Mouse (Mus musculus) neural tube, embryonic 15.5 days (tissue): ENCODE results near the gene Oxa1l. TPM values are rescaled to one million over a fixed set of nuclear protein-coding genes. Genes with fewer than 3 reads are reported as not detected.

Source experiments
- ATAC-seq: fragments of 200-750 bp; cut with Nextera tagmentation; 2 replicates; pipeline ENCODE4 v1.8.0; 2017; ENCODE audit warnings: mild to moderate bottlenecking, moderate TSS enrichment, moderate library complexity; ENCODE audit not compliant: low FRiP score
- H3K27ac ChIP-seq: fragments of 300-500 bp; sonication (generic); replicated peaks from 2 replicates; pipeline ENCODE4 v1.5.1; 2015; ENCODE audit warnings: mild to moderate bottlenecking, inconsistent platforms
- H3K27me3 ChIP-seq: fragments of 300-500 bp; sonication (generic); replicated peaks from 2 replicates; pipeline ENCODE4 v1.6.1; 2015; ENCODE audit warnings: inconsistent platforms
- H3K36me3 ChIP-seq: fragments of 300-500 bp; sonication (generic); 2 replicates; pipeline ENCODE4 v1.6.1; 2015; ENCODE audit warnings: inconsistent platforms
- H3K4me1 ChIP-seq: fragments of 300-500 bp; sonication (generic); 2 replicates; pipeline ENCODE4 v1.6.1; 2015; ENCODE audit warnings: inconsistent platforms
- H3K4me2 ChIP-seq: fragments of 300-500 bp; sonication (generic); 2 replicates; pipeline ENCODE4 v1.6.1; 2015; ENCODE audit warnings: inconsistent platforms, mild to moderate bottlenecking, moderate library complexity
- H3K4me3 ChIP-seq: fragments of 300-500 bp; sonication (generic); replicated peaks from 2 replicates; pipeline ENCODE4 v1.5.1; 2015; ENCODE audit warnings: mild to moderate bottlenecking, inconsistent platforms
- H3K9ac ChIP-seq: fragments of 300-500 bp; sonication (generic); replicated peaks from 2 replicates; pipeline ENCODE4 v1.6.1; 2015; ENCODE audit warnings: mild to moderate bottlenecking, inconsistent platforms
- H3K9me3 ChIP-seq: fragments of 300-500 bp; sonication (generic); replicated peaks from 2 replicates; pipeline ENCODE4 v1.6.1; 2016; ENCODE audit warnings: inconsistent platforms
- WGBS: fragments of 180-500 bp; shearing (Covaris S2); methylation state at CpG from one replicate; pipeline ENCODE4 v1.1.7; 2015; ENCODE audit warnings: mixed read lengths; 5-methylcytosine and 5-hydroxymethylcytosine counted together
- polyA plus RNA-seq: library from polyadenylated mRNA; unstranded; fragments of >200 nt; fragmentation: Nextera tagmentation; extraction: Ambion mirVana; gene quantifications from 2 replicates; pipeline ENCODE4 v1.2.1, GENCODE M21; 2015

Oxa1l gene
- polyA plus RNA-seq, 1 experiment from 2014 or later, result 61.3 TPM

- Histone ChIP-seq H3K9ac (no peak overlapping the region), H3K27me3 (no peaks in the 10 kb centered on the region), H3K9me3 (no peaks in the 10 kb centered on the region), H3K27ac (no peak overlapping the region), H3K4me3 (no peak overlapping the region), H3K4me2 (no peak overlapping the region), H3K36me3 (peaks cover 7% of the 10 kb centered on the region; the same call in 1 of the 2 replicates), H3K4me1 (no peaks in the 10 kb centered on the region)
- ATAC-seq, result no peak
- WGBS, result 76% methylated on average over 3 of the region's 3 CpGs
Measured at GRCm38 (mm10) chr14:54375916-54376315, 15.3 kb downstream of the Oxa1l start.

GRCm38 (mm10) chr14:54377166-54377565, 16.5 kb downstream of the Oxa1l start:
- no peak overlapping the region for H3K27ac ChIP-seq
- no peak overlapping the region for H3K9ac ChIP-seq
- ATAC-seq, result no peak
- no peaks in the 10 kb centered on the region for H3K27me3 ChIP-seq
- no peaks in the 10 kb centered on the region for H3K4me1 ChIP-seq
- H3K4me3 ChIP-seq, result no peak overlapping the region
- H3K9me3 ChIP-seq, result no peaks in the 10 kb centered on the region
- no peak overlapping the region for H3K4me2 ChIP-seq
- 91% methylated on average over 6 of the region's 6 CpGs for WGBS
- 0 out of 2 replicates have a peak, but pooled peaks cover 3% of the 10 kb centered on the region for H3K36me3 ChIP-seq

GRCm38 (mm10) chr14:54379571-54379970, 18.9 kb downstream of the Oxa1l start:
- Histone ChIP-seq H3K4me1 (no peaks in the 10 kb centered on the region; the same call in 1 of the 2 replicates), H3K27ac (no peak overlapping the region), H3K4me2 (no peak overlapping the region), H3K27me3 (no peaks in the 10 kb centered on the region), H3K4me3 (no peak overlapping the region), H3K9ac (no peak overlapping the region), H3K9me3 (no peaks in the 10 kb centered on the region), H3K36me3 (no peaks in the 10 kb centered on the region)
- 59% methylated on average over 13 of the region's 13 CpGs for WGBS
- ATAC-seq, result no peak

GRCm38 (mm10) chr14:54380616-54381015, 20.0 kb downstream of the Oxa1l start:
- Histone ChIP-seq H3K27ac (no peak overlapping the region), H3K4me3 (no peak overlapping the region), H3K4me2 (no peak overlapping the region), H3K36me3 (no peaks in the 10 kb centered on the region), H3K9me3 (no peaks in the 10 kb centered on the region), H3K4me1 (no peaks in the 10 kb centered on the region; the same call in 1 of the 2 replicates), H3K27me3 (no peaks in the 10 kb centered on the region), H3K9ac (no peak overlapping the region)
- WGBS, result 70% methylated on average over 4 of the region's 4 CpGs
- no peak for ATAC-seq

- Histone ChIP-seq H3K4me1 (no peaks in the 10 kb centered on the region; the same call in 1 of the 2 replicates), H3K36me3 (no peaks in the 10 kb centered on the region), H3K27me3 (no peaks in the 10 kb centered on the region), H3K9me3 (no peaks in the 10 kb centered on the region), H3K9ac (no peak overlapping the region), H3K4me2 (no peak overlapping the region), H3K4me3 (no peak overlapping the region), H3K27ac (no peak overlapping the region)
- no peak for ATAC-seq
- WGBS, result 74% methylated on average over 10 of the region's 10 CpGs
Measured at GRCm38 (mm10) chr14:54381816-54382215, 21.2 kb downstream of the Oxa1l start.

- Histone ChIP-seq H3K27me3 (no peaks in the 10 kb centered on the region), H3K9me3 (no peaks in the 10 kb centered on the region), H3K27ac (no peak overlapping the region), H3K4me3 (no peak overlapping the region), H3K4me1 (no peaks in the 10 kb centered on the region; the same call in 1 of the 2 replicates), H3K36me3 (no peaks in the 10 kb centered on the region), H3K4me2 (no peak overlapping the region), H3K9ac (no peak overlapping the region)
- 33% methylated on average over 9 of the region's 9 CpGs for WGBS
- no peak for ATAC-seq
Measured at GRCm38 (mm10) chr14:54382641-54383040, 22.0 kb downstream of the Oxa1l start.

- Histone ChIP-seq H3K4me2 (no peak overlapping the region), H3K4me1 (no peaks in the 10 kb centered on the region; the same call in 1 of the 2 replicates), H3K9ac (no peak overlapping the region), H3K27ac (no peak overlapping the region), H3K9me3 (no peaks in the 10 kb centered on the region), H3K36me3 (no peaks in the 10 kb centered on the region), H3K27me3 (no peaks in the 10 kb centered on the region), H3K4me3 (no peak overlapping the region)
- no peak; the same call in 1 of the 2 replicates for ATAC-seq
- WGBS, result 60% methylated on average over 4 of the region's 4 CpGs
Measured at GRCm38 (mm10) chr14:54383355-54383771, 22.7 kb downstream of the Oxa1l start.

- 93% methylated on average over 8 of the region's 8 CpGs for WGBS
- H3K4me1 ChIP-seq, result no peaks in the 10 kb centered on the region; the same call in 1 of the 2 replicates
- no peak overlapping the region for H3K4me2 ChIP-seq
- no peak overlapping the region for H3K9ac ChIP-seq
- ATAC-seq, result no peak
- no peak overlapping the region for H3K4me3 ChIP-seq
- H3K9me3 ChIP-seq, result no peaks in the 10 kb centered on the region
- H3K27me3 ChIP-seq, result no peaks in the 10 kb centered on the region
- no peaks in the 10 kb centered on the region for H3K36me3 ChIP-seq
- no peak overlapping the region for H3K27ac ChIP-seq
Measured at GRCm38 (mm10) chr14:54384396-54384795, 23.8 kb downstream of the Oxa1l start.

- Histone ChIP-seq H3K9ac (no peak overlapping the region), H3K9me3 (no peaks in the 10 kb centered on the region), H3K27ac (no peak overlapping the region), H3K4me2 (no peak overlapping the region), H3K36me3 (no peaks in the 10 kb centered on the region), H3K4me1 (no peaks in the 10 kb centered on the region; the same call in 1 of the 2 replicates), H3K27me3 (no peaks in the 10 kb centered on the region), H3K4me3 (no peak overlapping the region)
- ATAC-seq, result no peak
- 92% methylated on average over 7 of the region's 7 CpGs for WGBS
Measured at GRCm38 (mm10) chr14:54385968-54386618, 25.5 kb downstream of the Oxa1l start.

GRCm38 (mm10) chr14:54387546-54387945, 26.9 kb downstream of the Oxa1l start:
- Histone ChIP-seq H3K36me3 (no peaks in the 10 kb centered on the region), H3K27me3 (no peaks in the 10 kb centered on the region), H3K9me3 (no peaks in the 10 kb centered on the region), H3K4me1 (no peaks in the 10 kb centered on the region; the same call in 1 of the 2 replicates), H3K4me3 (no peak overlapping the region), H3K27ac (no peak overlapping the region), H3K9ac (no peak overlapping the region), H3K4me2 (no peak overlapping the region)
- no peak for ATAC-seq
- WGBS, result 71% methylated on average over 6 of the region's 6 CpGs

GRCm38 (mm10) chr14:54390843-54391242, 30.2 kb downstream of the Oxa1l start:
- Histone ChIP-seq H3K9ac (no peak overlapping the region), H3K4me2 (no peak overlapping the region), H3K4me1 (no peaks in the 10 kb centered on the region), H3K9me3 (no peaks in the 10 kb centered on the region), H3K27ac (no peak overlapping the region), H3K4me3 (no peak overlapping the region), H3K36me3 (no peaks in the 10 kb centered on the region), H3K27me3 (no peaks in the 10 kb centered on the region)
- 29% methylated on average over 6 of the region's 6 CpGs for WGBS
- ATAC-seq, result no peak

- 86% methylated on average over 3 of the region's 3 CpGs for WGBS
- no peak overlapping the region for H3K4me3 ChIP-seq
- no peak overlapping the region for H3K27ac ChIP-seq
- H3K4me2 ChIP-seq, result no peak overlapping the region
- H3K4me1 ChIP-seq, result no peaks in the 10 kb centered on the region
- no peaks in the 10 kb centered on the region for H3K36me3 ChIP-seq
- no peaks in the 10 kb centered on the region for H3K27me3 ChIP-seq
- ATAC-seq, result no peak
- H3K9me3 ChIP-seq, result no peaks in the 10 kb centered on the region
- H3K9ac ChIP-seq, result no peak overlapping the region
Measured at GRCm38 (mm10) chr14:54393794-54394193, 33.2 kb downstream of the Oxa1l start.
